Mouse (Mus musculus) small intestine, adult 2 months (tissue): ENCODE measurements around the gene Mtrex.

Experiments
- CTCF ChIP-seq: fragments of 200-500 bp; IDR thresholded peaks from 2 replicates; pipeline ENCODE4 v1.5.1; 2012; ENCODE audit warnings: low read depth, mild to moderate bottlenecking, control low read depth, inconsistent platforms, low read length, moderate library complexity, mixed read lengths; ENCODE audit not compliant: insufficient replicate concordance, insufficient read length; ENCODE audit errors: extremely low read depth
- POLR2A ChIP-seq: fragments of 200-500 bp; IDR thresholded peaks from 2 replicates; pipeline ENCODE4 v1.6.1; 2012; ENCODE audit warnings: low read depth, mild to moderate bottlenecking, control low read depth, inconsistent platforms, low read length, moderate library complexity

DNA sequence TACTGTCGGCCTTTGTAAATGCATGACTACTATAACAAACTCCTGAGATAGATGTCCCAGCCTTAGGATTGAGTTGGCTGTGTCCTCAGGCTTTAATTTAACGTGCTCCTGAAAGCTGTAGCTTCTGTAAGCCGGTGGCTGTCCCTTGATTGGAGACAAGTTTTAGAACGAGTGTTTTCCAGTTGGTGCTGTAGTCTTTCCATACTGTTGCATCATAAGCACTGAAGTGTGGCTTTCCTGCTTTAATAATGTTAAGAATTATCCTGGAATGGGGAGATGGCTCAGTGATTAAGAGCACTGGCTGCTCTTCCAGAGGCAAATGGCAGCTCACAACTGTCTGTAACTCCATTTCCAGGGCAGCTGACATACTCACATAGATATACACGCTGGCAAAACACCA is 40.1 kb upstream of the Mtrex start:
- TF ChIP-seq POLR2A (no peak), CTCF (no peak)
